Mouse (Mus musculus): ENCODE measurements around the gene Fam43b.

The Fam43b gene

GRCm38 (mm10) chr4:138395087-138395970, 999 bp downstream of the Fam43b start:
- peak; percentile 43 for DNase-seq (ENCODE audit: low spot score)

DNA sequence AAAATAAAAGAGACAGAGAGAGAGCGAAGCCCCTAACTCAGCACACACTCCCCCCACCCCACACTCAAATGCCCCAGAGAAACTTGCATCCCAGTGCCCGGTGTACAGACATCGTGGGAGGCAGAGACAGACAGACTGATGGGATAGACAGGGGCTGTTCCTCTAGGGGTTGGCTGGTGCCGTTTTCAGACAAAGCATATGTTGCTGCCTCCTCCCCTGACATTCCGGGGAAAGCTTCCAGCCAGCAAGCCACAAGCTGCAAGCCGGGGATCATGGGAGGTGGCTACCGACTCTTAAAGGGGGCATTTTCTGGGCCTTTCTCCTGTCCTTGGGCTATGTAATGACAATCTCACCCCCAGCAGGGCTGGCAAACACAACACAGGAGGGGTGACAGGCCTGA, 2.6 kb downstream of the Fam43b start:
- DNase-seq (ENCODE audit: low spot score), result no peak

DNA sequence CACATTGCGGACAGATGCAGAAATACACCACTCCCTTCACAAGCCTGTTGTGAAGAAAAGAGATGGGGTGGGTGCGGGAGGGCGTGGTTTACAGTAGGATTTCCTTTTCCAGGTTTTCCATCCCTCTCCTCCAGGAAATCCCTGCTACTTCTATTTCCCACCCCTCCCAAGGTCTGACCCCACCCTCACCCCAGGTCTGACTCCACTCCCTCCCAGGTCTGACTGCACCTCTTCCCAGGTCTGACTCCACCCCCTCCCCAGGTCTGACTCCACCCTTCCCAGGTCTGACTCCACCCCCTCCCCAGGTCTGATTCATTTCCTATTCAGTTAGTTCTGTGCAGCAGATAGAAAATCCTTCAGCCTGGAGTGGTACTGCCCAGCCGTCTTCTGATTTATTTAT, 12.5 kb downstream of the Fam43b start:
- DNase-seq (ENCODE audit: low spot score), result no peak

DNA sequence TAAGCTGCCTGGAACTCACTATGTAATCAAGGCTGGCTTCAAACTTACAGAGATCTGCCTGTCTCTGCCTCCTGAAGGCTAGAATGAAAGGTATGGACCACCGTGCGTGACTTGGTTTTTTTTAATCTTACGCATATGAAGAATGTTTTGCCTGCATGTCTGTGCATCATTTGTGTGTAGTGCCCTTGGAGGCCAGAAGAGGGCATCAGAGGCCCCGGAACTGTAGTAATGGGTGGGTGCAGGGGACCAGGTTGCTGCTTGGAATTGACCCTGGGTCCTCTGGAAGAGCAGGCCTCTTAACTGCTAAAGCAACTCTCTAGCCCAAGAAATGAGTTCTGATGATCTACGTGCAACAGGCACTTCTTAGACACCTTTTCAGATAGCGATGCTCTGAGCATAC, 13.9 kb downstream of the Fam43b start:
- no peak for DNase-seq (ENCODE audit: low spot score)

DNA sequence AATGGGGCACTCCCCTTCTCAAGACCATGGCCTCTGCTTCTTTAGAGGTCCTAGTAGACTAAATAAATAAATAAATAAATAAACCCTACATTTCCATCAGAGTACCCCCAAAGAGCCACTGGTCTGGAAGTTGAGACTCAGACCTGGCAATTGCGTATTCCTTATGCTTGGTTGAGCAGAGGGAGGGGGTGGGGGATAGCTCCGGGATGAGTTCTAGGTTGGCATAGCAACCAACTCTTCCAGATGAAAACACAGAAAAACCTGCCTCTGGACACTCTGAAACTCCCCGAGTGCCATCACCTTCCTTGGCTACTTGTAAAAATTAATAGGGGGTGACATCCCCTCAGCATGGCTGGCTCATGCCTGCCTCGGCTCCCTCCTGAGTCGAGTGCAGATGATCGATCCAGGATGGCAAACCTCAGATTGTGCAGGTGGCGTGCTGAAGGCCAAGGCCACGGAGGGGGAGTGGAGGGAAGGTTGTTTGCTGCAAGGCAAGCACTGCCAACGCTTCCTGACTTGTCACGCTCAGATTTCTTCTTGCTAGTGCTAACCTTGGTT, 16.1 kb downstream of the Fam43b start:
- peak; percentile 45 for DNase-seq (ENCODE audit: low spot score)

- peak; percentile 79 for DNase-seq (ENCODE audit: low spot score)
Observed at GRCm38 (mm10) chr4:138379091-138379840, 17.1 kb downstream of the Fam43b start.

DNA sequence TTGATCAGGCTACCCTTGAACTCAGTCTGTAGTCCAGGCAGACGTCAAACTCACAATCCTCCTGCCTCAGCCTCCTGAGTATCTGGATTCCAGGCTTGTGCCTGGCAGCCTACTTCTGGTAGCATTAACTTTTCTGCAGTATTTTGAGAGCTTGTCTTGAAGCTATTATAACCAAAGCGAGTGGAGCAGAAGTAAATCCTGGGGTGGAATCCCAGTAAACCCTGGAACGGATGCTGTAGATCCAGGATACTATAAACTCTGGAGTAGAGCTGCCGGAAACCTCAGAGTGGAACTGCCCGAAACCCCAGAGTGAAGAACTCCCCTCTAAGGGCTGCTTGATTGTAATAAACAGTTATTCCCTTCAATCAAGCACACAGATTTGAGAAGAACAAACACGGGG, 18.8 kb downstream of the Fam43b start:
- peak; percentile 82 for DNase-seq (ENCODE audit: low spot score)

- DNase-seq (ENCODE audit: low spot score), result no peak
Observed at GRCm38 (mm10) chr4:138375117-138375516, 21.2 kb downstream of the Fam43b start.

GRCm38 (mm10) chr4:138370996-138371516, 25.3 kb downstream of the Fam43b start:
- no peak for DNase-seq (ENCODE audit: low spot score)

GRCm38 (mm10) chr4:138368498-138369260, 27.6 kb downstream of the Fam43b start:
- no peak for DNase-seq (ENCODE audit: low spot score)

DNA sequence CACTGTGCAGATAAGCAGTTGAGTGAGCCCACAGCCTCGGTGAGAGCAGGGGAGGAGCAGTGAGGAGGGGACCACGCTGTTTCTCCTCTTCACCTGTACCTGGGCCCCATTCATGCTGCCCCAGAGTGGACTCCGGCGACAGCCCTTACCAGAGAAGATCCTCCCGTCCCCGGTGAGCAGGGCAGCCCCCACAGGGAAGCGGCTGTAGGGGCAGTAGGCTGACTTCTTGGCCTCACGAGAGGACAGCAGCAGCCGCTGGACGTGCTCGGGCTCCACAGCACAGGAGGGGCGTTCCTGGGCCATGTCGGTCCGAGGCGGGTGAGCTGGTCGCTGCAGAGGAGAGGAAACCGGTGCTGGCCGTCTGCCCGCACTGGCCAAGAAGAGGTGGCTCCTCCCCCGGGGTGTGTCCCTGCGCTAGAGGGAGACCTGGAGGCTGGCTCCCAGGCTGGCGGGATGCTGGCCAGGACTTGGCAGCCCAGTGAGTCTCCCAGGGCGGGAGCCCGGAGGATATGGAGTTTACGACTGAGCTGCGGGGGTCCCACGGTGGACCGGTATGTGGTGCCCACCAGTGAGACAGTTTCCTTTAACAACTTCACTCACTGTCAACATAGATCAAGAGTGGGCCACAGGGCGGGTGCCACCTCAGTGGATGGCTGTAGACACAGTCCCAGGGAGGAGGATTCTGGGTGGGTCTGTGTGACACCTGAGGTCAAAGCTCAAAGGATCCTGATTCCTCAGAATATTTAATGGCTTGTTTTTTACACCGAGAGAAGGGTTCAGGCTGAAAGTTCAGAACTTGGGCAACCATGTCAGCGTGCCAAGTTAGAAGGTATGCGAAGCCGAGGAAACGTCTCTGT, 28.5 kb downstream of the Fam43b start, which contains the start of gene Cda:
TSS of gene Cda (minus strand) at position 352 of the 857 bp plus-strand sequence.
- DNase-seq (ENCODE audit: low spot score), result peak; percentile 83

DNA sequence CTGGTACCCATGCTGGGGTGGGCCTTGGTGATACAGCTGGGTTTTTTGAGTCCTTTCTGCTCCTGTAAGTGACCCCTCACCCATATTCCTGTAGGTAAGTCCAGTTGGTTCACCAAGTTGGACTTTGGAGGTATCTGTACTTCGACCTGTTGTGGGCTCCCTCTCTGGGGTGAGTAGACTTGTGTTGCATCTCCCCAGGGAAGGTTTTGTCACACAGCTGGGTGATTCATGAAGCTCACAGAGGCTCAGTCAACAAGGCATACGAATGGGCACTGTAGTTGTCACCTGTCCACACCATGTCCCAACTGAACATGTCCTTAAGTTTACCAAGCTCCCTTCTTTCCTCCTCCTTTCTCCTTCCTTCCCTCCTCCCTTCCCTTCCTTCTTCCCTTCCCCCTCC, 29.8 kb downstream of the Fam43b start:
- no peak for DNase-seq (ENCODE audit: low spot score)

DNA sequence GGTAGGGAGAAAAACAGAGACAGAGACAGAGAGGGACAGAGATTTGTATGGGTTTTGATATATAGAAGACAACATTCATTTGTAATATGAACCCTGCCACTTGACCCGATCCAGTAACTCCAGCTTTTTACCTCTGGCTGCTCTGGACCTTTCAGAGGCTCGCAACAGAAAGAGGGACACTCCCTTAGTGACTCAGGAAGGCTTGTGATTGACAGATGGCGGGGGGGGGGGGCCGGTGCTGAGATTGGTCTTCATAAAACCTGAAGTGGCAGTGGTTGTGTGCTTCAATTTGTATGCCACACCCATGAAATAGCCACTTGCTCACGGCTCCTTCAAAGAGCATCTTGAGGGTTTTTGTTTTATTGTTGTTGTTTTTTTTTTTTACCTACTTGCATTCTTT, 32.8 kb downstream of the Fam43b start:
- DNase-seq (ENCODE audit: low spot score), result no peak

GRCm38 (mm10) chr4:138362883-138363282, 33.4 kb downstream of the Fam43b start:
- no peak for DNase-seq (ENCODE audit: low spot score)

DNA sequence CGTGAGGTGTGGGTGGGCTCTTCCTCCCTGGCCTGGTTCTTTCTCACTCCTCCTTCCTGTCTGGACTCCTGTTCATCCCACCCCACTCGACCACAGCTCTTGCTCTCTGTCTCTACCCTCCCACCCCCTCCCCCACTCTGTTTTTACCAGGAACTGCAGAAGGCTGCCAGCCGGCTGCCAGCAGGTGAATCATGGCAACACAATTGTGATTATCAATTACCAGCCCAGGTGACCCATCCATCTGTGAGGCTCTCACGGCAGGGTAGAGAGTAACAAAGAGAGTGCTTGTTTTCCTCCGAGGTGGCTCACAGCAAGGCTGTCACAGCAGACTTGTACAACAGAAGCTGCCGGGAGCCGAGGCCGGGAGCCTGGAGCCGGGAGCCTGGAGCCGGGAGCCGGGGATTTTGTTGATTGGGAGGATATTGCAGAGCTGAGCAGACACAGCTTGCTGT, 34.9 kb downstream of the Fam43b start:
- peak; percentile 15 for DNase-seq (ENCODE audit: low spot score)

- no peak for DNase-seq (ENCODE audit: low spot score)
Observed at GRCm38 (mm10) chr4:138358176-138358575, 38.2 kb downstream of the Fam43b start.

DNA sequence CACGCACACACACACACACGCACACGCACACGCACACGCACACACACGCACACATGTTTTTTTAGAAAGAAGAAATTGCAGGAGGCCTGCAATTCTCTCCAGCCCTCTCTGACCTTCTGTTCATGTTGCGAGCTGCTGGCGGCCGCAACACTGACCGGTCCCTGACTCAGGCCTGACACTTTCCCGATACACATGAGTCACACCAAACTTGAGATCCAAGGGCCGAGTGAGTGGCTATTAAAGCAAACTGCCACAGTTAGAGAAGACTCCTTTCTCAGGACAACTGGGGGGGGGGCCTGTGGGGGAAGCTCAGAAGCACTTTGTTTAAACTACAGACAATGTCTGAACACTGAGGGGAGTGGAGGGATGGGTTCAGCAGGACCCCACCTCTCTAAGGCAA, 39.8 kb downstream of the Fam43b start:
- DNase-seq (ENCODE audit: low spot score), result no peak

GRCm38 (mm10) chr4:138356141-138356540, 40.2 kb downstream of the Fam43b start:
- no peak for DNase-seq (ENCODE audit: low spot score)

DNA sequence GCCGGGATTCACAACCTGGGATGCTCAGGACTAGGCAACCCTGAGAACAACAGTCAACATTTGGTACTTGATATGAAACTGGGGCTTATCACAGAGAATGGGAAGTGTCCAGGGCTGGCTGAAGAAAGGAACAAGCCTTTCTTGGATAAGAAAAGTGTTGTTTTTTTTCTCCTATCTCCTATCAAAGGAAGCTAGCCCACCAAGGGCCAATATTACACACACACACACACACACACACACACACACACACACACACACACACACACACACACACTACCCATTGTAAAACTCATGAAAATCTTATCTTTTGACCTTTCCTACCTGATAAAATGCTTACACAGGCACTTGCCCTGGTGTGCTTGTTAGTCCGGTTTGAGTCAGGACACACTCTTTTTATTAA, 40.8 kb downstream of the Fam43b start:
- DNase-seq (ENCODE audit: low spot score), result no peak

DNA sequence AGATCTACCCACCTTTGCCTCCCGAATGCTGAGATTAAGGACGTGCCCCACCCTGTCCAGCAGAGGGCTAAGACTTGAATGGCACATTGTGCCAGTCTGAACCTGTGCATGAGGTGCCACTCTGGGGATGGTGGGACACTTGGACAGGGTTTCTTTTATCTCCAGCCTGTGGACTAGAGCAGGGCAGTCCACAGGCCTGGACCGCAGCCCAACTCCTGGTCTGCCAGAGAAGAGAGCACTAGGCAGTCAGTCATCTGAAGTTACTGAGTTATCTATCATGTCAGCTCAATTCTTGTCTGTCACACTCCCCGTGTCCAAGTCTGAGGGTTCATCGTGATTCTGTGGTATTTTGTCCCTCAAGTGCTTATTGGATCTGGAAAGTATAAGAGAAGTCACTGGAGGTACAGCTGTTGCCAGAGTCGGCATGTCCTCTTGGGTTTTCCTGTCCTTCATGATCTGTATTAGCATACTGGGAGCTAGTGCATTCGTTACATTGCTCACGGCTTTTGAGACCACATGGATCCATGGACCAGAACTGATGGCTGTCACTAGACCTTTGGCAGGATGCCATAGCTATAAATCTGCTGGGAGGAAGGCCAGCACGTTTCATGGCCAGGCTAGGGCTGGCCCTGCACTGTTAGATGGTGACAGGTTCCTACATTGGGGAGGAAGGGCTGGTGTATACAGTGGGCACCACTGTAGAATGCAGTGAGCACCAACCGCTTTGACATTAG, 42.7 kb downstream of the Fam43b start:
- no peak for DNase-seq (ENCODE audit: low spot score)
